Mouse (Mus musculus) forebrain, embryonic 16.5 days (tissue): Measurements from ENCODE around the gene Efhd2. TPM values are rescaled to one million over a fixed set of nuclear protein-coding genes. Genes with fewer than 3 reads are reported as not detected.

Experiments used
- ATAC-seq: fragments of 200-750 bp; cut with Nextera tagmentation; 2 replicates; pipeline ENCODE4 v1.8.0; 2017; ENCODE audit warnings: mild to moderate bottlenecking, moderate library complexity
- H3K27ac ChIP-seq: fragments of 300-500 bp; sonication (generic); 2 replicates; pipeline ENCODE4 v1.5.1; 2014; ENCODE audit warnings: low read length, control low read depth
- H3K27me3 ChIP-seq: fragments of 300-500 bp; sonication (generic); replicated peaks from 2 replicates; pipeline ENCODE4 v1.6.1; 2014; ENCODE audit warnings: low read length; ENCODE audit not compliant: control insufficient read depth, insufficient read depth
- H3K36me3 ChIP-seq: fragments of 300-500 bp; sonication (generic); 2 replicates; pipeline ENCODE4 v1.6.1; 2014; ENCODE audit not compliant: control insufficient read depth, insufficient read depth
- H3K4me1 ChIP-seq: fragments of 300-500 bp; sonication (generic); replicated peaks from 2 replicates; pipeline ENCODE4 v1.6.1; 2014; ENCODE audit warnings: low read length; ENCODE audit not compliant: control insufficient read depth, insufficient read depth
- H3K4me2 ChIP-seq: fragments of 300-500 bp; sonication (generic); 2 replicates; pipeline ENCODE4 v1.6.1; 2014; ENCODE audit warnings: mild to moderate bottlenecking, low read length, control low read depth
- H3K4me3 ChIP-seq: fragments of 300-500 bp; sonication (generic); replicated peaks from 2 replicates; pipeline ENCODE4 v1.5.1; 2014; ENCODE audit warnings: mild to moderate bottlenecking, low read length, control low read depth
- H3K9ac ChIP-seq: fragments of 300-500 bp; sonication (generic); replicated peaks from 2 replicates; pipeline ENCODE4 v1.6.1; 2014; ENCODE audit warnings: low read depth, low read length, control low read depth
- H3K9me3 ChIP-seq: fragments of 300-500 bp; sonication (generic); 2 replicates; pipeline ENCODE4 v1.6.1; 2016; ENCODE audit warnings: low read length; ENCODE audit not compliant: control insufficient read depth
- WGBS: fragments of 180-500 bp; shearing (Covaris S2); extraction: QIAGEN DNeasy Blood & Tissue Kit; methylation state at CpG from one replicate; pipeline ENCODE4 v1.1.7; 2014; 5-methylcytosine and 5-hydroxymethylcytosine counted together
- polyA plus RNA-seq: library from polyadenylated mRNA; unstranded; fragments of >200 nt; fragmentation: Nextera tagmentation; extraction: Ambion mirVana; gene quantifications from 2 replicates; pipeline ENCODE4 v1.2.1, GENCODE M21; 2015

Gene Efhd2
- polyA plus RNA-seq, 1 experiment from 2014 or later, result 69.9 TPM

- 7% methylated on average over 17 of the region's 17 CpGs for WGBS
- no peaks in the 10 kb centered on the region for H3K9me3 ChIP-seq
- H3K4me1 ChIP-seq, result peaks cover 54% of the 10 kb centered on the region
- H3K9ac ChIP-seq, result peak overlapping the region; percentile 34; the same call in 1 of the 2 replicates
- peak; percentile 81 for ATAC-seq
- peak overlapping the region; percentile 71 for H3K27ac ChIP-seq
- H3K4me2 ChIP-seq, result peak overlapping the region; percentile 20
- H3K36me3 ChIP-seq, result no peaks in the 10 kb centered on the region
- H3K4me3 ChIP-seq, result no peak overlapping the region
- H3K27me3 ChIP-seq, result no peaks in the 10 kb centered on the region
These were observed 27.2 kb upstream of the Efhd2 start for GRCm38 (mm10) chr4:141901711-141902478.

DNA sequence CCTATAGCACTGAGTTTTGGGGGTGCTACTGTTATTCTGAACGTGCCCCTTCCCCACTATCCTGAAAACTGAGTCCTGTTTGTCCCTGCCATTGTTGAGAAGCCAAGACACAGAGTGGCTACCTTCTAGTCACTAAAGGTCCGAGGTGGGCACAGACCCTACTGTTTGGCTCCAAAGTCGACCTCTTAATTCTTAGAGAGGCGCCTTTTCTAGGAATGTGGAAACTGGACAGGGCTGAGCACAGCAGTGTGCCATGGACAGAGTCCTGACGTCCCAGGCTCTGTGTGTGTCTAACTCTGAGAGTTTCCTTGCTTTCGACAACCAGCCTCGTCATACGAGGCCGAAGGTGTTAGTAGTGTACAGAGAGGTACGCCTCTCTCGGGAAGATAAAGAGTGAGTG is 25.7 kb upstream of the Efhd2 start:
- no peak overlapping the region for H3K4me2 ChIP-seq
- peaks cover 54% of the 10 kb centered on the region for H3K4me1 ChIP-seq
- H3K36me3 ChIP-seq, result no peaks in the 10 kb centered on the region
- ATAC-seq, result no peak
- no peak overlapping the region for H3K9ac ChIP-seq
- WGBS, result 39% methylated on average over 11 of the region's 11 CpGs
- no peaks in the 10 kb centered on the region for H3K9me3 ChIP-seq
- H3K4me3 ChIP-seq, result no peak overlapping the region
- H3K27me3 ChIP-seq, result no peaks in the 10 kb centered on the region
- peak overlapping the region; percentile 72 for H3K27ac ChIP-seq

DNA sequence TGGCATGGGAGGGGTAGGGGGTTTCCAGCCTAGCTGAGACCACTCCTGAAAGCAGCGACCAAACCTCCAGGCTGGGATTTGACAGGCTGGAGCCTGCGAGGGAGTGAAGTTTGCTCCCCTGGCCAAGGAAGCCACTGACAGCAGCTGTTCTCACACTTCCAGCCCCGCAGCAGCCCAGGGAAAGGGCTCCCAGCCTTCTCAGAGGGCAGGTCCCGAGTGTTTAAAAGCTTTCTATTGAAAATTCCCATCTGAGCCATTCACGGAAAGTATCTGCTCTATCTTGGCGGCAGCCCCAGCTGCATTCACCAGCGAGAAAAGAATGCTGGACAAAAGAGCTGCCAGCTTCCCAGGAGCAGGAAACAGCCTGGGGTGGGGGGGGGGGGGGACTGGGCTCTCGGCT is 25.2 kb upstream of the Efhd2 start:
- no peaks in the 10 kb centered on the region for H3K27me3 ChIP-seq
- H3K9me3 ChIP-seq, result no peaks in the 10 kb centered on the region
- H3K4me2 ChIP-seq, result no peak overlapping the region
- H3K4me1 ChIP-seq, result peaks cover 54% of the 10 kb centered on the region
- WGBS, result under 1% methylated on average over 8 of the region's 8 CpGs
- H3K36me3 ChIP-seq, result no peaks in the 10 kb centered on the region
- no peak overlapping the region for H3K4me3 ChIP-seq
- ATAC-seq, result peak; percentile 61
- H3K9ac ChIP-seq, result peak overlapping the region; percentile 7; the same call in 1 of the 2 replicates
- H3K27ac ChIP-seq, result peak overlapping the region; percentile 74

DNA sequence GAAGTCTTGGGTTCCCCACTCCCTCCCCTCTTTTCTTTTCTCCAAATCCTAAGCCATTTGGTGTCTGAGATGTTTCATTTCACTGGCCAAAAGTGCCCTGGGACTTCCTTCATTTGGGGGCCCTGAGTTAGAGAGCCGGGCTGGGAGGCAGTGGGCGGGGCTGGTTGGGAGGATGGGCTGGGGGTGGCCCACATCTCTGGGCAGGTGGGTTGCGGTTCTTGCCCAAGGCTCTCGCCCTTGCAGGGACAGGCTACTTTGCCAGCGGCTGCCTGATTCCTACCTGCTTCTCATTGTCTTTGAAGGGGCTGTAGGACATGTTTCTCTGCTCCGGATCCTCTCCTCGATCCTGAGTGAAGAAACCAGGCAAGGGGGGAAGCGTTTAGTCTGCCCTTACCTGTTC is 24.2 kb upstream of the Efhd2 start:
- Histone ChIP-seq H3K27me3 (no peaks in the 10 kb centered on the region), H3K9ac (no peak overlapping the region), H3K36me3 (no peaks in the 10 kb centered on the region), H3K4me3 (no peak overlapping the region), H3K9me3 (no peaks in the 10 kb centered on the region), H3K4me1 (peaks cover 54% of the 10 kb centered on the region), H3K4me2 (no peak overlapping the region), H3K27ac (peak overlapping the region; percentile 74)
- ATAC-seq, result no peak
- WGBS, result 82% methylated on average over 8 of the region's 8 CpGs

DNA sequence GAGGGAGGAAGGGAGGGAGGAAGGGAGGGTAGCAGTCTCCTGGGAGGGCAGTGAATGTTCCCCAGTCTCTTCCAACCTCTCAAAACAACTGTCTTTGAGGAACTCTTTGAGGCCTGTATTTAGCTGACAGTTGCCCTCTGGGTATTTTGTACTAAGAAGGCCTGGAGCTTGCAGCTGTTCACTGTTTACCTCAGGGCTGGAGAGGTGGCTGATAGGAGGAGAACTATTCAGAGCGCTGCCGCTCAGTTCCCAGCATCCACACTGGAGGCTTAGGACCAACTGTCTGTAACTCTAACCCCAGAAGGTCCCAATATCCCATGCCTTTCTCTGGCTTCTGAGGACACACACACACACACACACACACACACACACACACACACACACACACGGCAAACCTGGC is 23.1 kb upstream of the Efhd2 start:
- Histone ChIP-seq H3K4me3 (no peak overlapping the region), H3K4me1 (peaks cover 50% of the 10 kb centered on the region), H3K9me3 (no peaks in the 10 kb centered on the region), H3K27ac (peak overlapping the region; percentile 43), H3K27me3 (no peaks in the 10 kb centered on the region), H3K36me3 (no peaks in the 10 kb centered on the region), H3K9ac (no peak overlapping the region), H3K4me2 (no peak overlapping the region)
- 30% methylated on average over 3 of the region's 3 CpGs for WGBS
- ATAC-seq, result peak; percentile 14; the same call in 1 of the 2 replicates

DNA sequence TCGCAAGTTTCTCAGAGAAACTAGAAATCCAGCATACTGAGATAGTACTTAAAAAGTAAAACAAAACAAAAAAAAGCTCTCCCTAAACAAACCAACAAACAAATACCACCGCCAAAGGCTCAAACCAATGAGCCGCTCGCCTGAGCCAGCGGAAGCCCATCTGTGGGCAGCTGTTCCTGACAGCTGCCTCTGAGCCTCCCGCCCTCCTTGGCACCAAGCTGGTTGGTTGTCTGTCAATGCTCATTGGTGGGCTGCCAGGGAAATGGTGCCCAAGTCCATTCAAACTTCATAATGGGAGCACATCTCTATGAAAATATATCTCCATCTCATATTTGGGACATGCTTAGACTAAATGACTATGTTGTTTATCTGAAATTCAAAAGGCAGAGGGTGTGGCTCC is 22.5 kb upstream of the Efhd2 start:
- Histone ChIP-seq H3K27ac (peak overlapping the region; percentile 16; the same call in 1 of the 2 replicates), H3K9me3 (no peaks in the 10 kb centered on the region)
- ATAC-seq, result peak; percentile 27; the same call in 1 of the 2 replicates

DNA sequence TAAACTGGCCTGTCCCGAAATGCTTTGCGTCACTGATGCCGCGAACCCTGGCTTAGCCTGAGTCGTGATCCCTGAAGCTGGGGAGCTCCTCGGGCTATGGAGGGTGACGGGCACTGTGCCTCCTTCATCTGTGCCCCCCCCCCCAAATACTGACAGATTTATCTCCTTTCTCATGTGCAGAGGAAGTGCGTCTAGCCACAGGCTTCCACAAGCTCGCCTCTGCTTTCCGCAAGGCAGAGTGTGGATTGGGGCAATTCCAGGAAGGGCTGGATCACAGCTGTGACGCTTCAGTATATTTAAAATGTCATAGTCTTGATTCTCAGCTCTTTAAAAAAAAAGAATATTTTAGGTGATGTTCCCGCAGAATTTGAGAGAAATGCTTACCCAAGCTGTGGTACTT is 21.1 kb upstream of the Efhd2 start:
- no peak for ATAC-seq
- no peak overlapping the region for H3K9ac ChIP-seq
- no peak overlapping the region for H3K4me3 ChIP-seq
- H3K27ac ChIP-seq, result no peak overlapping the region
- H3K4me2 ChIP-seq, result no peak overlapping the region
- no peaks in the 10 kb centered on the region for H3K9me3 ChIP-seq
- H3K4me1 ChIP-seq, result peaks cover 31% of the 10 kb centered on the region
- no peaks in the 10 kb centered on the region for H3K36me3 ChIP-seq
- 78% methylated on average over 12 of the region's 12 CpGs for WGBS
- no peaks in the 10 kb centered on the region for H3K27me3 ChIP-seq

More for the DNA sequence above, 22.5 kb upstream of the Efhd2 start:
- no peaks in the 10 kb centered on the region for H3K27me3 ChIP-seq
- H3K4me1 ChIP-seq, result peaks cover 44% of the 10 kb centered on the region
- WGBS, result 39% methylated on average over 6 of the region's 6 CpGs
- H3K36me3 ChIP-seq, result no peaks in the 10 kb centered on the region
- no peak overlapping the region for H3K4me2 ChIP-seq
- H3K4me3 ChIP-seq, result no peak overlapping the region
- no peak overlapping the region for H3K9ac ChIP-seq

DNA sequence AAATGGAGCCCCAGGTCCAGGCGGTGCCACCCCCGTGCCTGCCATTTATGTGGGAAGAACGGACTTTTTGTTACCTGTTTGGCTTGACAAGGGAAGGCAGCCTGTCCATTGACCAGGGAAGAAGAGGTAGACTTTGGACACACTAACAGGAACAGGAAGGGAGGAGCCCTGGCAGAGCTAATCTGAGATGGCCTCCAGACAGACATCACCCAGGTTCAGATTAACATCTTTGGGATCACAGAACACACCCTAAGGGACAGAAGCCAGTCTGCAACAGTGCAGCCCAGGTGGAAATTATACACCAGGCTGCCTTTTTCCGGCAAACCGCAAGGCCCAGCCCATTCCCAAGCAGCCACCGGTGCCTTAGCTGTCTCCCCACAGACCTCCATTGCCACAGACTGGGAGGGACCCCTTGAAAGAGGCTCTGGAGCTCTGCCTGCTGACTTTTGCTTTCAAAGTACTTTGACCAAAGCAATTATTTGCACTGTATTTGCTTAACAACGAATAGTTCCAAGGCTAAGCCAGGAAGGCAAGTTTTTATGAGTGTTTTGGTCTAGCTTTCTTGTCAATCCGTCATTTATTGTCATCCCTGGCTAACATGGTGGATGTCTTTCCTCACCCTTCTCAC is 18.6 kb upstream of the Efhd2 start:
- WGBS, result 89% methylated on average over 8 of the region's 8 CpGs
- H3K4me1 ChIP-seq, result peaks cover 11% of the 10 kb centered on the region
- H3K36me3 ChIP-seq, result no peaks in the 10 kb centered on the region
- ATAC-seq, result no peak
- no peaks in the 10 kb centered on the region for H3K27me3 ChIP-seq
- H3K27ac ChIP-seq, result no peak overlapping the region
- no peak overlapping the region for H3K4me3 ChIP-seq
- H3K9ac ChIP-seq, result no peak overlapping the region
- H3K9me3 ChIP-seq, result no peaks in the 10 kb centered on the region
- H3K4me2 ChIP-seq, result no peak overlapping the region

DNA sequence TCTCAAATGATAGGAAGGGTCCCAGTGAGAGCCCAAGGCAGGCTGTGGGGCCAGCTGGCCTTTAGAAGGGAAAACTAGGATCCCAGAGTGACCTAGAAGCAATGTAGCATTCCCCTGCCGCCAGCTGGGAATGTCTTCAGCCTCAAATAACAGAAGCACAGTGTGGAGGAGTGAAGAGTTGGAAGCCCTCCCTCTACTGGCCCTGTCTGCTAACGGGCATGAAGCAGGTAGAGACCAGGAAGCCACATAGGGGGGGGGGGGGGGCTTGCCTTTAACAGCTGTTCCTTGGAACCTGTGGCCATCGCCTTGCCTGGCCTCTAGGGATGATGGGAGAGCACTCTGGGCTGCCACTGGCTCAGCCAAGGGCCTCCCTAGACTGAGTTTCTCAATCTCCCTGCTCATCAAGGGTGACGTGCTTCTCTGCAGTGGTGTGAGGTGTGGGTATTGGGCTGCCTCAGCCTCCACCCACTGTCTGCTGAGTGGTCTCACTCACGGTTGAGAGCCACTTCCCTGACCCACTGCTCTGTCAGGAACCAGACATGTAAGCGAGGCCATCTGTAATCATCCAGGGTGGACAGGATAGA is 11.8 kb upstream of the Efhd2 start:
- ATAC-seq, result no peak
- Histone ChIP-seq H3K27ac (no peak overlapping the region), H3K9ac (no peak overlapping the region), H3K4me2 (no peak overlapping the region), H3K9me3 (no peaks in the 10 kb centered on the region), H3K4me3 (no peak overlapping the region), H3K36me3 (no peaks in the 10 kb centered on the region), H3K4me1 (no peaks in the 10 kb centered on the region), H3K27me3 (no peaks in the 10 kb centered on the region)
- 56% methylated on average over 6 of the region's 6 CpGs for WGBS
